Mouse (Mus musculus): ENCODE data around the gene Map3k9. TPM values are rescaled to one million over a fixed set of nuclear protein-coding genes. Genes with fewer than 3 reads are reported as not detected.

The Map3k9 gene
- under 1 TPM; 0.08 to 0.74 TPM for polyA plus RNA-seq (2017; shearing (Covaris generic))

DNA sequence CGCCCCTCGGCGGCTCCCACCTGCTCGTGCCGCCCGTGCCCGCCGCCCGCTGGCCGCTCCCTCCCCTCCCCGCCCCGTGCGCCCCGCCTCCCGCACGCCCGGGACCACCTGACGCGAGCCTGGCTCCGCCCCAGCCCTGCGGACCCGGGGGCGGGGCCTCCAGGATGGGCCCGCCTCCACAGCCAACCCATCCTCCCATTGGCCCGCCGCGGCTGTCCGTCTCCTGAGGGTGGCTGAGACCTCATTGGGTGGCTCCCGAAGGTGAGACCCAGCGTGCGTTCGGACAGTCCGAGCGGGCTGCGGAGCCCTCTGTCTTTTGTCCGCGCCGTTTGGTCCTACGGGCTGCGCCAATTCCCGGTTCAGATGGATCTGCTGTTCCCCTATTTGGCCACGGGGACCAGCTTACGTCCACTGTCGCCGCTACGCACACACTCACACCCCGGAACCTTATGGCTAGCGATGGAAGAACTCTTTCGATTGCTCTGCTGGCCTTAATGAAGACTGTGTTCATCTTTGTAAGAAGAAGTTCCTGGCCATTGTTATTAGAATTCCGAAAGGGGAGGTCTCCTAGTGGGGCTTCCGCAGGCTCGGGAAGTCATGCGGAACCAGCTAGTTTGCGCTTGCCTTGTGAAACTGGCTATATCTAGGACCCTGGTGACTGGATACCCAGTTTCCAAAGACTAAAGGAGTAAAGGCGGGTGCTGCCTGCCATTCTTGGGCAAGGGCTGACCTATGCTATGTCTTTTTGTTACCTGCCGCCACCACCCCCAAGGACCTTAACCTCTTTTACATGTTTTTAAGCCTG lies at the start of gene Map3k9:
Map3k9 (minus strand) TSS at position 71 of the 805 bp plus-strand sequence.

Other genes with a start within 250 kb of the Map3k9 start
- gene Gm20498, start 248.3 kb downstream of the Map3k9 start, polyA plus RNA-seq (2017; shearing (Covaris generic)): 10 to 100 TPM in 1 of 2 experiments, 1 to 10 TPM in 1; 9.9 to 12.3 TPM
- gene Synj2bp, start 248.3 kb downstream of the Map3k9 start, polyA plus RNA-seq (2017; shearing (Covaris generic)): 10 to 100 TPM; 42.5 to 57.7 TPM
- under 1 TPM; 0.30 to 0.34 TPM for gene Adam21, start 212.7 kb downstream of the Map3k9 start, polyA plus RNA-seq (2017; shearing (Covaris generic))
- 10 to 100 TPM; 15.3 to 22.9 TPM for gene Med6, start 186.2 kb downstream of the Map3k9 start, polyA plus RNA-seq (2017; shearing (Covaris generic))
- under 1 TPM in 1 of 2 experiments, not detected in 1; 0.18 TPM for gene Ttc9, start 149.9 kb downstream of the Map3k9 start, polyA plus RNA-seq (2017; shearing (Covaris generic))
- gene Pcnx, start 78.8 kb upstream of the Map3k9 start, polyA plus RNA-seq (2017; shearing (Covaris generic)): 1 to 10 TPM; 7.4 to 8.6 TPM